10 mouse cellular contexts compared by ENCODE assay signal in the genomic region with DNA sequence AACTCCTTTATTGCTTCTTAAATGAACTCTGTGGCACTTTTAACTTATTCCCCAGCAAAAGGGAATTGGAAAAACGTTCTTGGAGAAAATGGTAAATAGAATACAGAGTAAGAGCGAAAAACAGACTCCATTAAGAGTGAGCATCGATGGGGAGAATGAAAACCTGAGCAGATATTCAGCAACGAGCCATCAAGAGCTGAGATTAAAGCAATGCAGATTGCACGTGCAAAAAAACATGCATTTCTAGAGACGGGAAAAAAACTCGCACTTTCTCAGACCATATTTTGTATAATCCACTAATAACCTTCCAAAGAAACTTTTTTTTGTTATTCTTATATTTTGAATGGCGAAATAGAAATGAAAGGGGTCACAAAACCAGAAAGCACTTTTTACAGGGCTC.
DNase-seq lines count a peak whose midpoint lies in the region; ATAC-seq and TF ChIP-seq lines count a peak whose summit lies in the region.
"Had no signal": no experiment of that assay in that cellular context is flagged by ENCODE, and none has a peak within 500 bp of the region (broad histone marks: within the 10 kb centered on the region; RNA-seq: fewer than 3 reads in every experiment).

No protein-coding gene starts in this region.

- H3K9ac ChIP-seq in heart, embryonic 11.5 days (ENCODE audit: low read depth, low read length), result no peak overlapping the region
- no peak overlapping the region for H3K9ac ChIP-seq in kidney, embryonic 16.5 days (replicated peaks; ENCODE audit: low read length)
- no peak overlapping the region for H3K9ac ChIP-seq in CH12.LX (ENCODE audit: insufficient read depth, low read depth)
- H3K9ac ChIP-seq in intestine, embryonic 14.5 days (ENCODE audit: low read length), result no peak overlapping the region

- H3K36me3 ChIP-seq in heart, embryonic 11.5 days (ENCODE audit: control insufficient read depth, insufficient read depth, low read length), result no peaks in the 10 kb centered on the region
- no peaks in the 10 kb centered on the region for H3K36me3 ChIP-seq in kidney, embryonic 16.5 days (ENCODE audit: insufficient read depth, low read length)
- no peaks in the 10 kb centered on the region for H3K36me3 ChIP-seq in CH12.LX (replicated peaks in 1 of 2; ENCODE audit: control insufficient read depth in 1 of 2, insufficient read depth in 1 of 2, low read length in 1 of 2)
- H3K36me3 ChIP-seq in intestine, embryonic 14.5 days (ENCODE audit: control insufficient read depth, insufficient read depth, low read length), result no peaks in the 10 kb centered on the region

- H3K79me2 ChIP-seq in CH12.LX (replicated peaks; ENCODE audit: control insufficient read depth, extremely low read depth, insufficient read depth, poor library complexity, severe bottlenecking), result no peaks in the 10 kb centered on the region

- peak overlapping the region; percentile 22; the same call in 1 of the 2 replicates for H3K27ac ChIP-seq in heart, embryonic 11.5 days (ENCODE audit: low read depth, low read length)
- H3K27ac ChIP-seq in kidney, embryonic 16.5 days (ENCODE audit: low read length), result no peak overlapping the region
- no peak overlapping the region for H3K27ac ChIP-seq in CH12.LX (ENCODE audit: insufficient read depth, low read depth)
- peak overlapping the region; percentile 80; the same call in 1 of the 2 replicates for H3K27ac ChIP-seq in intestine, embryonic 14.5 days (ENCODE audit: low read depth)

- no peaks in the 10 kb centered on the region for H3K4me1 ChIP-seq in heart, embryonic 11.5 days (ENCODE audit: control insufficient read depth, insufficient read depth, low read length)
- peaks cover 17% of the 10 kb centered on the region for H3K4me1 ChIP-seq in kidney, embryonic 16.5 days (ENCODE audit: insufficient read depth, low read length)
- H3K4me1 ChIP-seq in CH12.LX (ENCODE audit: control insufficient read depth in 1 of 2, insufficient read depth in 2 of 2), result peaks cover 4 to 14% of the 10 kb centered on the region in 2 experiments; a peak in 3 of 4 replicates
- peaks cover 10% of the 10 kb centered on the region for H3K4me1 ChIP-seq in intestine, embryonic 14.5 days (replicated peaks; ENCODE audit: control insufficient read depth, insufficient read depth, low read length)

- TF ChIP-seq RAD21 in CH12.LX (IDR thresholded peaks at IDR 0.05; ENCODE audit: low read depth, low read length), result no peak

- dilution Hi-C loops in CH12.LX (cut with MboI; ENCODE audit: extremely low pct_ligation_motif_present, extremely low pct_unique_long_range_greater_than_20kb, low sequenced_read_pairs), result no loop called here

- H3K27me3 ChIP-seq in heart, embryonic 11.5 days (ENCODE audit: control insufficient read depth, insufficient read depth, low read length), result no peaks in the 10 kb centered on the region
- H3K27me3 ChIP-seq in kidney, embryonic 16.5 days (ENCODE audit: insufficient read depth, low read length), result no peaks in the 10 kb centered on the region
- H3K27me3 ChIP-seq in CH12.LX (replicated peaks), result no peaks in the 10 kb centered on the region
- no peaks in the 10 kb centered on the region for H3K27me3 ChIP-seq in intestine, embryonic 14.5 days (replicated peaks; ENCODE audit: control insufficient read depth, insufficient read depth, low read length)

- TF ChIP-seq CTCF in CH12.LX (conservative IDR thresholded peaks at IDR 0.05 in 1 of 2, IDR thresholded peaks at IDR 0.05 in 1 of 2; ENCODE audit: low read depth in 2 of 2, low read length in 2 of 2), result no peak

- no peak for TF ChIP-seq POLR2A in CH12.LX (IDR thresholded peaks at IDR 0.05; ENCODE audit: low read depth, low read length)

- in situ Hi-C loops in CH12.LX (cut with MboI; ENCODE audit: low pct_ligation_motif_present, low pct_unique_long_range_greater_than_20kb, low sequenced_read_pairs), result no loop called here

- H3K4me2 ChIP-seq in heart, embryonic 11.5 days, result peak overlapping the region; percentile 53
- H3K4me2 ChIP-seq in kidney, embryonic 16.5 days (replicated peaks; ENCODE audit: low read depth, low read length), result peak overlapping the region; percentile 46; the same call in 1 of the 2 replicates
- H3K4me2 ChIP-seq in CH12.LX (ENCODE audit: insufficient read depth, low read depth, poor library complexity, severe bottlenecking), result peak overlapping the region; percentile 94; the same call in 1 of the 2 replicates
- peak overlapping the region; percentile 47 for H3K4me2 ChIP-seq in intestine, embryonic 14.5 days (ENCODE audit: low read length)

- ATAC-seq in heart, embryonic 11.5 days (replicated peaks; ENCODE audit: insufficient number of reproducible peaks, low FRiP score, low TSS enrichment), result no peak
- ATAC-seq in kidney, embryonic 16.5 days (ENCODE audit: low FRiP score, low TSS enrichment), result no peak
- ATAC-seq in intestine, embryonic 14.5 days (replicated peaks; ENCODE audit: low FRiP score, low TSS enrichment, low read depth), result no peak
- ATAC-seq in CD4-positive, CD25-positive, alpha-beta regulatory T cell, adult 4 months, result no peak

- no peak for DNase-seq in heart, adult 11 months
- no peak for DNase-seq in kidney, postnatal 36 days
- DNase-seq in CH12.LX (ENCODE audit: extremely low read depth), result no peak
- no peak for DNase-seq in intestine, embryonic 14.5 days (ENCODE audit: low spot score)
- no peak for DNase-seq in thymus, adult 18-20 months
- DNase-seq: cerebellum, postnatal 36 days; left cerebral cortex, postnatal 4 days had no signal

- TF ChIP-seq EP300 in CH12.LX (IDR thresholded peaks at IDR 0.05; ENCODE audit: low read length), result no peak

- no peak overlapping the region for H3K4me3 ChIP-seq in heart, embryonic 11.5 days (ENCODE audit: low read depth, low read length)
- H3K4me3 ChIP-seq in kidney, embryonic 16.5 days (ENCODE audit: low read length), result no peak overlapping the region; the same call in 1 of the 2 replicates
- peak overlapping the region in 1 of 3 experiments; percentile 7 for H3K4me3 ChIP-seq in CH12.LX (replicated peaks in 1 of 3; ENCODE audit: low read depth in 2 of 3, low read length in 2 of 3, poor library complexity in 1 of 3)
- H3K4me3 ChIP-seq in intestine, embryonic 14.5 days (ENCODE audit: low read depth, low read length), result peak overlapping the region; percentile 12; the same call in 1 of the 2 replicates

- H3K9me3 ChIP-seq in heart, embryonic 11.5 days (replicated peaks; ENCODE audit: control insufficient read depth, low read length), result no peaks in the 10 kb centered on the region
- H3K9me3 ChIP-seq in kidney, embryonic 16.5 days (ENCODE audit: low read length), result no peaks in the 10 kb centered on the region
- H3K9me3 ChIP-seq in CH12.LX (replicated peaks; ENCODE audit: low read length), result no peaks in the 10 kb centered on the region
- no peaks in the 10 kb centered on the region for H3K9me3 ChIP-seq in intestine, embryonic 14.5 days (ENCODE audit: control insufficient read depth, low read length)

- WGBS in heart, embryonic 11.5 days (ENCODE audit: insufficient replicate concordance), result 65% methylated on average over 8 of the region's 8 CpGs
- 61% methylated on average over 8 of the region's 8 CpGs for WGBS in kidney, embryonic 16.5 days
- WGBS in intestine, embryonic 14.5 days, result 61% methylated on average over 8 of the region's 8 CpGs

TF ChIP-seq in CH12.LX, 34 proteins besides CTCF, POLR2A, EP300 and RAD21:
- TF ChIP-seq BHLHE40 (IDR thresholded peaks at IDR 0.05; ENCODE audit: low read depth, low read length) (peak; percentile 60), POLR2AphosphoS2 (IDR thresholded peaks at IDR 0.05; ENCODE audit: low read depth, low read length) (no peak)

Comparison
In these comparisons a context has a peak if more than half of its experiments do, and no peak if none do; other contexts are left out.
1. H3K27ac ChIP-seq: peak in heart, embryonic 11.5 days (single experiment) and intestine, embryonic 14.5 days (single experiment); none in kidney, embryonic 16.5 days (single experiment) and CH12.LX (single experiment).
2. Peak in every context shown above with its lines, with median percentiles within 50 percentile points of each other: H3K4me2 ChIP-seq.